Mouse (Mus musculus) cerebellum, adult 11-12 months (tissue): ENCODE data around the gene Sectm1b.
"Not testable (repeated sequence)": the region's sequence is repeated elsewhere in the genome, so short reads cannot be mapped to it uniquely, and the experiment has no call there.

Source experiments
- DNase-seq: peaks from one replicate; pipeline ENCODE4 v3.0.0; 2022

Sectm1b gene

DNA sequence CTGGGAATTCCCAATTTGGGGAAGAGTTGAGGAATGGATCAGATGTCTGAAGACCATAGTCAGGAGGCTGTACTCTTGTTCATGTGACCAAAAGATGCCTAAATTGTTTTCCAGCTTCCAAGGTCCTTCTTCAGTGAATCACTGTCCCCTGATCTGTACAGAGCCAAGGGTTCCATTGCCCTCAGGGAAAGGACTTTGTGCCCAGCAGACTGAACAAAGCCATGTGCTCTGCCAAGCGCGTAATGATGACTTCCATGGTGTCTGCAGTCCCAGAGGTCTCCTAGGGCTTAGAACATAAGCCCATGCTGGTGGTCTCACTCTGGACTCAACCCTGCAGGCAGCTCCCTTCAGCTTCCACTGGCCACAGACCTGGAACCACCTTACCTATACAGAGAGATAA lies 4.5 kb upstream of the Sectm1b start:
- DNase-seq = no peak

DNA sequence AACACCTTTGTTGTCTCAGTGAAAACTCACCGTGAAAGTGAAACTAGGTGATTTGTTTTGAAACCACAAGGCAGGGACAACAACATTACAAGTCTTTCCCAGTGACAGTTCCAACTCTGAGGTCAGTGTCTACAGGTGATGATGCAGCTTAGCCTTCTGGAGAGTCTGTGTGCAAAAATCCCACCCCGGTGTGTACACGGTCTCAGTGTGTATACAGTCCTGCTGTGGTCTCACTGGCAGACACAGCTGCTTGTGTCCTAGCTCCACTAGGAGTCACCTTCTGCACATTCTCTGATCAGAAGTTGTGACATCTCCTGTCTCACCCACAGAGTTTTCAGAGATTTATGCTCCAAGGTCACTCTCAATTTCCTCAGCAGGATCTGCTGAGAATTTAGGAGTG lies 828 bp upstream of the Sectm1b start:
- DNase-seq = no peak

DNA sequence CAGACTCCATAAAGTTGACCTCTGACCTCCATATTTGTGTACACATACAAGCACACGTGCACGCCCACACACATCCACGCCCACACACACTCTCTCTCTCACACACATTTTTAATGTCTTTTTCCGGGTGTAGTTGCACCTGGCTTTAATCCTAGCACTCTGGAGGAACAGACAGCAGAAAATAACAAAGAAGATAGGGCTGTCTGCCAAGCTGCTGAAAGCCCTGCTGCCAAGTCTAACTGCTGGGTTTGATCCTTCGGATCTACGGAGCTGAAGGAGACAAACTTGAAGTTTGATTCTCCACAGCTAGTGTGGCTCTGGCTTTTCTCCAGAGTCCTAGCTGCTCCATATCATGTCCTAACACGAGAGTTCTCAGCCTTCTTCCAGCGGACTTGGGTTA lies 1.8 kb downstream of the Sectm1b start:
- DNase-seq = no peak

DNA sequence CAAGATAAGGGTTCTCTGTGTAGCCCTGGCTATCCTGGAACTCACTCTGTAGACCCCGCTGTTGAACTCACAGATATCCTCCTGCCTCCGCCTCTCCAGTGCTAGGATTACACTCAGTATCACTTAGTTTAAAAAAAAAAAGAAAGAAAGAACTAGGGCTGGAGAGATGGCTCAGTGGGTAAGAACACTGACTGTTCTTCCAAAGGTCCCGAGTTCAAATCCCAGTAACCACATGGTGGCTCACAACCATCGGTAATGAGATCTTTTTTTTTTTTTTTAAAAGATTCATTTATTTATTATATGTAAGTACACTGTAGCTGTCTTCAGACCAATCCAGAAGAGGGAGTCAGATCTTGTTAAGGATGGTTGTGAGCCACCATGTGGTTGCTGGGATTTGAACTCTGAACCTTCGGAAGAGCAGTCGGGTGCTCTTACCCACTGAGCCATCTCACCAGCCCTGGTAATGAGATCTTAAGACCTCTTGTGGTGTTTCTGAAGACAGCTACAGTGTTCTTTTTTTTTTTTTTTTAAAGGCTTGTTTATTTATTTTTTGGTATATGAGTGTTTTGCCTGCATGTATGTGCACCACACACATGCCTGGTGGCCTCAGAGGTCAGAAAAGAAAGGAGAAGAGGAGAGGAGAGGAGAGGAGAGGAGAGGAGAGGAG lies 2.8 kb downstream of the Sectm1b start:
- DNase-seq = not testable (repeated sequence)

DNA sequence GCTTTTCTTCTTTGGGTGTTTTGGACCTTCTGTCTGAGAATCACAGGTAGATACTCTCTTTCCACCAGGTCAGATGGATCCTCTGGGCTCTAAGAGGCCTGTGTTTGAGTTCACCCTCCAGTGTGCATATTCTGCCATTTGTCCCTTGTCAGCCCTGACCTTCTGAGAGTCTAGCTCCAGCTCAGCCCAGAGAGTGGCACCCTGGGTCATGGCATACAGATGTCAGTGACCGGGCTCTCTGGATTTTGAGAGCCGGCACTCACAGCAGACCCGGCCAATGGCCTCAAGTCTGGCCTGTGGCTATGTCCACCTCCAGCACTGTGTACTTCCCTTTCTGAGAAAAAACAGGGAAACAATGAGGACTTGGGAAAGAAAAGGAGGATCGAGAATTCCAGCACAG lies 3.9 kb downstream of the Sectm1b start:
- DNase-seq = no peak

DNA sequence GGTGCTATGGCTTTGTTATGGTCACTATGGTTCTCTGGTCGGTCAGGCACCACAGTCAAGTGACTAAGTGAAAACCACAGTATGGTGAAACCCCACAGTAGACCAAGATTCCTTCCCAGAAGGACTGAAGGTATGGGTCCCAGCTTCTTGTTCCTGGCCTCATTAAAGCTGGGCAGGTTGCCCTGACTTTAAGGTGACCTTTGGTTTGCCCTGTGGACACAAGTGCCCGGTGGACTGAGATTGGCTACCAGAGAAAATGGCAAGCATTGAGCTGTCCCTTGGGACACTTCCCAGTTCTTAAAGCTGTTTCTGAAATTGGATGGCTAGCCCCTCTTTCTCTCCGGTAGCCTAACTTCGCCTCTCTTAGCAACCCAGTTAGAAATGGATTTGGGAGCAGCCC lies 4.4 kb downstream of the Sectm1b start:
- DNase-seq = no peak

DNA sequence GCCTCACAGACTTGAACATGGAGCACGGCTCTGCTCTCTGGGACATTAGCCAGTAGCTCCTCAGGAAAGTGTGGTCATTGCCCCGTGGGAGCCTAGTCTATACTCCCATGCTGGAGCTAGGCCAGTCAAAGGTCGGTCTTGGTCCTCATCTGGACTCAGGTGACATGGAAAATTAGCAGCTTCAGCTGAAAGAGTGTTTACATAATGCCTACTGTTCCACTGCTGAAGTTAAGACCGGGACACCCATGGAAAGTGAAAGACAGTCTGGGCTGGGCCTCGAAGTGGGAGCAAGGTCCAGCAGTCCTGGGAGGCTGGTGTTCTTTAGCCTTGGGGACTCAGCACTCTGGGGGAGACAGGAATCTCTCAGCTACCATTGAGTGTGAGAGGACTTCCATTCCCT lies 5.2 kb downstream of the Sectm1b start:
- DNase-seq = no peak

DNA sequence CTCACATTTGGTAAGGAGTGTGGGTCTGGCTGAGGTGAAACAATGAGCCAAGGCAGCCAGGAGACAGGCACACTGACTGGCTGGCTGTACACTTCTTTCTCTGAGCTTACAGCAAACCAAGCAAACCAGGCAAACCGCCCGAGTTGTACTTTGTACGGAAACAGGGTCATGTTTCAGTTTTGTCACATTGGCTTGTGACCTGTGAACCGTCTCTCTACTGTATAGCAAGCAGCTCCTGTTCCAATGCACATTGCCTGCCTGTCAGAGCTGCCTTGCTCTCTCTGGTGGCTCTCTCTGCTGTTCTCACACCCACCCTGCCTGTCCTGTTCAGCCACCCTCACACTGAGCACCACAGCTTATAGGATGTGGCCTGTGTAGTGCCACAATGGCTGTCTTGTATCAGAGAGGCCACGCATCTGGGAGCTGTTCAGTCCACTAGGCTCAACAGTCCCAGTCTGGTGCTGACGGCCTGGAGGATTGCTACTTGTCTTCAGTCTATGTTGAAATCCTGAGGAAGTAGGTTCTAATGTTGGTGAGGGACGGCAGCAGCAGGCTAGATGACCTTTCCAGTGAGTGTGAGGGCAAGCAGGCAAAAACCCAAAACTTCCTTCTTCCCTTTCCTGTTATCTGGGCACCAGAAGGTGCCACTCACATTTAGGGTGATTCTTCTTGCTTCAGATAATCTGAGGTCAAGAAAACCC lies 6.7 kb downstream of the Sectm1b start:
- no peak for DNase-seq

DNA sequence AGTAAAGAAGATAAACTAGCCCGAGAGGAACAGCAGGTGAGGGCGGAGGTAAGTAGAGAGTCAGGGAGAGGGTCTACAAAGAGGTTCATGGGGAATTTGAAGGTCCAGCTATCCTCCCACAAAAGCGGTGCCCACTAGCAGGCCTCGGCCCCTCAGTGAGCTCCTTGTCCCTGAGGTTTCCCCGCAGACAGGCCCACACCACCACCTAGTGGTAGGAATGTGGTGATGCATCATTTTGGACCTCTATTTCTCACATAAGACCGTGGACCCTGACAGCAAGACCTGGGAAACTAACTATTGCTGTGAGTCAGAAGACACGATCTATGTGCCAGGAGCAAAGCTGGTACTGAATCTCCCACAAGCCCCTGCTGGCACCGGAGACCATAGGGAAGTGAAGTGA lies 9.8 kb downstream of the Sectm1b start:
- peak; percentile 55 for DNase-seq

DNA sequence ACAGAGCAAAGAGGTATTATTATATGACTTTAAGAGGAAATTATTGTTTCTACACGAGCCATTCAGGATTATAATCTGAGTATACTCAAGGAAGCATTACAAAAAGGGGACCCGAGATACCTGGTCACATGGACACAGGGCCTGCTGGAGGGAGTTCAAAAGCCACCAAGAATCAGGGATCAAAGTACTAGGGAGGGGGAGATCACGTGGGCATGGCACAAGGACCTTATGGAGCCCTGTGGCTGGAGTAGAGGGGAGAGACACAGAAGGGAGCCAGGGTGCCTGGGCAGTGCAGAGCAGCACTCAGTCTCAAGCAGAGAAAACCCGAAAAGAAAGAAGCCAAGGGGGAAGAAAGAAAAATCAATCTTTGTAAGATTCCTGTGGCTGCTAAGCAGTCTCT lies 11.0 kb downstream of the Sectm1b start:
- no peak for DNase-seq

DNA sequence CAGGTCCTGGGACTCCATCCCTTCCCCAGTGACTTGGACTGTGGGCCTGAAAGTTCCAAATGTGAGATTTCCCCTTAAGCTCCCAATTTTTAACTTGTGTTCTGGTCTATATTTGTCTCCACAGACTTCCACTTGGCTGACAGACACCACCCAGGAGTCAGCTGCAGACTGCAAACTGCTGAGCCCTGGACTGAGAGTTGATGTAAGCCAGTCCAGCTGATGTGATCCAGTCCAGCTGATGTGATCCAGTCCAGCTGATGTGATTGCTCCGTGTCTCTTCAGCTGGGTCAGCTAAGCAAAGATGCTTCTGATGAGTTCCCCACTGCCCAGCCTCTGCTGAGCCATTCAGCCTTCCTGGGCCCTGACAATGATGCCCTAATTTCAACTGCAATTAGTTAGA lies 11.6 kb downstream of the Sectm1b start:
- no peak for DNase-seq

DNA sequence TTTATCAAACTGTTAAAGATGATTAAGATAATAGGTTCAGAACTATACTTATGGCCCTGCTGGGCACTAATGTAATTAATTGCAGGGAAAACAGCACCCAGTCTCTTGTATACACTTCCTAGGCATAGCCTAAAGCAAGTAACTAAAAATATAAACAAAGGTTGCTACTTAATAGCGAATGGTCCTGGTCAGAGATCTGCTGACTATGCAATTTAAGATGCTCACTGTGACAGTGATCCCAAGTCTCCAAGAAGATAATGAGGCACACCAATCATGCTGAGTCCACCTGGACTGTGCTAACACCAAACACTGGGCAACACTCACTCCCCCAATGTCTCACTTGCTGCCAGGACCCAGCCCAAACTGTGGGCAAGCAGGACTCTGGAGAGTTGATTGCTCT lies 13.5 kb downstream of the Sectm1b start:
- DNase-seq = no peak

DNA sequence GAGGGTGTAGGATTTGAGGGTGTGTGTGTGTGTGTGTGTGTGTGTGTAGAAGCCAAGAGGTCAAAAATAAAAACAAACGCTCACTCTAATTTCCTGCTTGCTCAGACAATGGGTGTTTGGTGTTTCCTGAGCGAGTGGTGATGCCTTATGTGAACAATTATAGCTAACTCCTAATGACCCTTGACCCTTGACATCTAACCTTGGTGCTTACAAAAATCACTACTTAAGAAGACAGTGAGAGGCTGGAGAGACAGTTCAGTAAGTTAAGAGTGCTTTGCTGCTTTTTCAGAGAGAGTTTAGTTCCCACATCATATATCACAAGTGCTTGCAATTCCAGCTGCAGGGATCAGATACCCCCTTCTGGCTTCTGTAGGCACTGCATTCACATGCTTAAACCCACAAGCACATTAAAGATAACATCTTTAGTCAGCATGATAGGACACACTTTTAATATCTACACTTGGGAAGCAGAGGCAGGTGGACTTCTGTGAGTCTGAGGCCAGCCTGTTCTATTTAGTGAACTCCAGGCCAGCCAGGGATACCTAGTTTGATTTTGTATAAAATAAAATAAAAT lies 15.5 kb downstream of the Sectm1b start:
- no peak for DNase-seq

DNA sequence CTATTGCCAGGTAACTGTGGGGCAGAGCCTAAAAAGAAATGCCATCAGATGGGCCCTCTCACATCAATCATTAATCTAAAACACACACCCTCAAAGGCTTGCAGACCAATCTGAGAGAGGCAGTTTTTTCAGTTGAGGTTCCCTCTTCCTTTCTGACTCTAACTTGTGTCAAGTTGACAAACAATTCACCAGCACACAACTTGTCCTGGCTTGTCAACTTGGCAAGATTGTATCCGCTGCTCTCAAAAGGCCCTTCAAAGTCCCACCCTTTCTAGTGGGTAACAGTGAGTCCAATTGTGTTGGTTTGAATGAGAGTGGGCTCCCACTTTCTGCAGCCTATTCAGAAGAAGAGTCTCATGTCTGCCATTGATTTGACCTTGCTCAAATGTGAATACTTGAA lies 18.1 kb downstream of the Sectm1b start:
- no peak for DNase-seq

DNA sequence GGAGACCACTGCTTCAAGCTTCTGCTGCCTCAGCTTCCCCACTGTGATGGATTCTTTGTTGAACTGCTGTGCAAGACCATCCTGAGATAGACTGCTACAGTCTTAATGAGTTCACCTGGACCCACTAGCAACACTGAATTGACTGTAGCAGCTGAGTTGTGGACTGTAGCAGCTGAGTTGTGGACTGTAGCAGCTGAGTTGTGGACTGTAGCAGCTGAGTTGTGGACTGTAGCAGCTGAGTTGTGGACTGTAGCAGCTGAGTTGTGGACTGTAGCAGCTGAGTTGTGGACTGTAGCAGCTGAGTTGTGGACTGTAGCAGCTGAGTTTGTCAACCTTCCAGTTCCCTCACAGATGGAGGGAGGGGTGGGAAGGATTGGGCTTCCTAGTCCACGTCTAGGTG lies 20.3 kb downstream of the Sectm1b start:
- DNase-seq = not testable (repeated sequence)

DNA sequence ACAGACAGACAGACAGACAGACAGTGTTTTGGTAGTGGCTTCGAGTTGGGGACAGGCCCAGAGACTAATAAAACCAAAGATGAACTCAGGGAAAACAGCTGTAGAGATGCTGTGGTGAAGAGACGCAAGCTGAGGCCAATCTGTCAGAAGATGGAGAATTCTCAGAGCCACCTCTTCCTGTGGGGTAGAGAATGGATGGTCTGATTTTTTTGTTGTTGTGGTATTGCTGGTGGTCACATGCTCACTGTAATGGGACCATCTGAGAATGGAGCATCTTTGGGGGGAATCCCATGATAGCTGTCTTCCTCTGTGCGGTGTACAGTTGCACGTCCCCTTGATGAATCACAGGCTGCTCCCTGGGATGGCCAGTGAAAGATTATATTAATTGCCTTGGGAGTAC lies 20.9 kb downstream of the Sectm1b start:
- no peak for DNase-seq

DNA sequence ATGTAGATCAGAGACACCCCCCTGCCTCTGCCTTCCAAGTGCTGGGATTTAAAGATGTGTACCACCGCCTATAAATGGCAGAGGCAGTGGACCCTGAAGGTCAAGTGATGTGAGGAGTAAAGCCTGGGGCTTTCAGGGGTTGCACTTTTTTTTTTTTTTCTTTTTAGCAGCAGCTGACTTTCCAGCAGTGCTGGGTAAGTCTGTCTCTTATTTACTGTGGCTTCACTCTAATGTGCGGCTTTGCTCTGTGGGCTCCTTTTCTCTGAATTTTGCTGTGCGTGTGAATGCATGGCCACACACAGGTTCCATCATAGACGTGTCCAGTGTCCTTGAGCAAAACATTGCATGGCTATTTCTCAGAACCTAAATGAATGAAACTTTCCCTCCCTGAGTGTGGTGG lies 21.7 kb downstream of the Sectm1b start:
- no peak for DNase-seq

DNA sequence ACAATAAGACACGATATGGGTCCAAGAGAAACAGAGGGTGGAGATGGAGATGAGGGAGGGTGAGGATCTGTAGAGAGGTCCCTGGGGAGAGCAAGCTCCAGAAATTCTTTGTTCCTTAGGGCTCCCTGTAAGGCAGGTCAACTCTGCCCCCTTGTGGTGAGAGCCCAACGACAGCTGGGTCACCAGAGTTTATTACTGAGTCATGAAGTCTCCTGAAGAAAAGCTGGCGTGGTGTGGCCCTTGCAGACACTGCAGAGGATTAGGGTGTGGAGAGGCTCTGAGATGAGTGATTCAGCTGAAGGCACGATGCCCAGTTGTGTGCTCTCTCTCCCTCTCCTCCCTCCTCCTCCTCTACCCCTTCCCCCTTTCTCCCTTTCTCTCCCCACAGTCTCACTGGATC lies 22.2 kb downstream of the Sectm1b start:
- peak; percentile 55 for DNase-seq

DNA sequence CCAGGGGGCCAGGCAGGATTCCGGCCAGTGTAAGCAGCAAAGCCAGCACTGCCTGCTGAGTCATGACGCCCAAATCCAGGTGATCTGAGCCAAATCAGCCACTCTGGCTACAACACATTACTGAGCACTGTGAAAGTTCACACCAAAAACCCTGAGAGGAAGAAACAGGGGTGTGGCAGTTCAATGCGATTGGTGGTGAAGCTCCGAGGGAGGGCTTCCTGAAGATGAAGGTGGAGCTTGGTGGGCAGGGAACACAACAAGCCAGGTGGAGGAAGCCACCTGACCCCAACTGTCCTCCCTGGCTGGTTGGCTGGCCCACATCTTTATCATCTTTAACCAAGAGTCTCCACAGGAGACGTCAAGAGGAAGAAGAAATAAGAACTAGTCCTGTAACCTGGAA lies 24.1 kb downstream of the Sectm1b start, which contains the start of gene Cd7:
Gene Cd7, minus strand, starts transcription at position 117 of the 400 bp plus-strand sequence.
- DNase-seq = no peak

DNA sequence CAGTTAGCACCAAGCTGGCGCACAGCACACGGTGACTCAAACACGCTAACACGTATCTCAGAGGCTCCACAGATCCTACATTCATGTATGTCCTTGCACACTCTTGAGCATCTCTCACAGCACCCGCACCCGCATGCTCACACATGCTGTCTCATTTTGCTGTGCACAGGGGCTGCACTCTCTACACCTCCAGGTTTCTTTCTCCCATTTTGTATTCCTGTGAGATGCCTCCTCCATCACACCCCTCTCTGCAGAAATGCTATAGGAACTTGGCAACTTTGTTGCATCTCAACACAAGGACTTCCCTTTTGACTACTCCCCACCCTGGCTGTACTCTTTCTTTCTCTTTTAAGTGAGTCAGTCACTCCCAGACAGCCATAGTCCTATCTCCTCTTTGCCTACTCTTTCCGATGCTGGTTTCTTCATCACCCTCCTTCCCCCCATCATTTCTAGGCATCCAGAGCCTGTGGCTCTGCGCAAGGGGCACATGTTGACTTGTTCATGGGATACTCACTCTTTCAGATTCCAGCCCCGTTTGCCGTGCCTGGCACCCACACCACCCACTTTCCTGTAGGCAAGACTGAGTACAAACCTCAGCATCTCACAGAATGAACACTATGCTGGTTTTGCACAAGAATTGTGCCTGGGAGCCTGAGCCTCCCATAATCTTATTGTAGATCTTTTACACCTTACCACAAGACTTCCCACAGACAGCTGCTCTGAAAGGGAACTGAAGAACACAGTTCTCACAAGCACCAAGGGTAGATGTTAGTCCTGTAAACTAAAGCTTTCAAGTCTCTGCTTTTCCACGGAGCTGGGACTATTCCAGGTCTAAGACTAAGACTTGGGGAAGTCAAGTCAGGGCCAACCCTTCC lies 24.8 kb downstream of the Sectm1b start:
- no peak for DNase-seq

DNA sequence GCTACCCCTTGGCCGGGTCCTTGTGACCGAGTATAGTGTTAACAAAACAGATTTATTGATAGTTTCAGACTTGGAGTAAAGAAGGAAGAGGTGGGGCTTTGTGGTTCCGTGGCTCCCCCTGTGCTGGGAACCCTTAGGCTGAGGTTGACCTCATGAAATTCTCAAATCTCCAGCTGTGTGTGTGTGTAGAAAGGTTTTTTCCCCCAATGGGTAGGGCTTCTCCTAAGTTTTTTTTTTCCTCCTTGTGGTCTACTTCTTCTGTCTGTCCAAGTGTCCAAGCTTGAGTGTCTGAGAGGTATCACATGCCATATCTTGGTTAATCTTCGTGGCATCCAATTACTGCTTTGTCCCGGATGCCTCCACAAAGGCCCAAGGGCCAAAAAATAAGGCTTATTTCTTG lies 30.3 kb downstream of the Sectm1b start:
- no peak for DNase-seq

DNA sequence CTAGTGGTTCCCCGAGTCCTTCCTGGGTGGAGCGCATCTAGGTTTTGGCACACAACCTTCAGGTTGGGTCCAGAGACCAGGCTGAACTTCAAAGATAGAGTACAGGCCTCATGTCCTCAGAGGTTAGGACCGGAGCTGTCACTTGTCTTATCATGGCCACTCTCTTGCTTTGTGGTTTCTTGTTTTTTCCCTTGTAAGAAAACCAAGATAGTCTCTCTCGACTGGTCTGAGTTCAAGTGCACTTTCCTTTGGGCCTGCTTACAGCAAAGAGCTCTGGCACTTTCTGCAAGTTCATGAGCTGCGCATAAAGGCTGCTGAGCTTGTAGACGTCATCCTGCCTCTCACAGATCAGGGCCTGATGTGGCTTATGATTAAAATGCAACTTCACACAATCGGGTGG lies 36.1 kb downstream of the Sectm1b start:
- no peak for DNase-seq

DNA sequence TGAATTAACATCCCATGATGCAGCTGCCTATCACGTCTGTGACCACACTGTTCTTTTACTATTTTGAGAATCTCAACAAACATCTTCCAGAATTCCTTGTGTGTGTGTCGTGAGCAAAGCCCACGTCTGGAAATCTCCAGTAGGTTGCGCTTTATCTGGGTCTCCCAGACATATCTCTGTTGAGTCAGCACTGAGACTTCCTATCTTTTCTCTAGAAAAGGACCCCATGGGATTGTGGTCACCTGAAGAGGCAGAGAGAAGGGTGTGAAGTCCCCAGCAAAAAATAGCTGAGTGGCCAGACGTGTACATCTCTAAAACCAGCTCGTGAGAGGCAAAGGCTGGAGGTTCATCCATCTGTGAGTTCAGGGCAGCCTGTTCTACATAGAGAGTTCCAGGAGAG lies 39.2 kb downstream of the Sectm1b start:
- no peak for DNase-seq

DNA sequence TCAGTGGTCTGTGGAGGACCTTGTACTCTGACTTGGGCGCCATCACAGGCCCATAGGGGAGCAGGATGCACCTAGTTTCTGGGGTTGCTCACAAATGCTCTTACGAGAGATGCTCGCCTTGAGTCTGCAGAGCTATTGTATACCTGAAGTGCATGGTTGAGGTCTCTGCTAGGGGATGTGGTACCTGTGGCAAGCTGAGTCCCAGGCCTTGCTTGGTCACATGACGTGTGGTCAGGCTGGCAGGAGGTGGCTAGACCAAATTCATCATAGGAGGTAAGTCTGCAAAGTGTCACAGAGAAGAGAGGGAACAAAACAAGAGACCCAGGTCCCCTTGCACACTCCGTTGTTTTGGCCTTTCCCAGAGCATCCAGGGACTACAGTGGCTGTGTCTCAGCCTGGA lies 43.9 kb downstream of the Sectm1b start:
- no peak for DNase-seq
